Mouse (Mus musculus): ENCODE data around the gene Jmjd8.

The Jmjd8 gene

GRCm38 (mm10) chr17:25879750-25880149, 51.1 kb downstream of the Jmjd8 start:
- DNase-seq (ENCODE audit: low read depth) = no peak

DNA sequence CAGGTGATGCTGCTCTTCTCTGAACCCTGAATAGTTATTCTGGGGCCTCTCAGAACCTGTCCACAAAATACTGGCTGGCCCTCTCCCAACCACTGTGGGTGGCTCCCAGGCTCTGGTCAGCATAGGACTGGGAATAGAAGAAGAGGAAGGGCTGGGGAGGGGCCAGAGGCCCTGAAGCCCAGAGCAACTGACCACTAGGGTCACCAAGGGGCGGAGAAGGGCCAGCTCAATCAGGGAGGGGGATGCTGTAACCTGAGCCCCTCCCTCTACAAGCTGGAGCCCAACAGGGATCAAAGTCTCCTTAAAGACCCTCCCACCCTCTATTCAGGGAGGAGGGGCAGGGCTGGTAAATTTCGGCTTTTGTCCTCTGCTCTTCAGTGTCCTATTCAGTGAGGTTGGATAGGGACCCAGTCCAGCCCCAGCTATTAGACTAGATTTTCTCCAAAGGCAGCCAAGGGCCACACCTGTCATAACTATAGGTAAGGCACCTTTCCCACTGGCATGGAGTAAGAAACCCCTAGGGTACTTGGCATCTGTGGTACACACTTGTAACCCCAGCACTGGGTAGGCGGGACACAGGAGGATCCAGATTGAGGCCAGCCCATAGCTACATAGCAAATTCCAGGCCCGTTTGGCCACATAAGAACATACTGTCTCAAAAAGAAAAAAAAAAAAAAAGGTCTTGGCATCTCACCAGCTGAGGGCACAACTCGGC, 51.7 kb downstream of the Jmjd8 start, which contains the start of gene Wfikkn1:
TSS of gene Wfikkn1 (minus strand) at position 663 of the 715 bp plus-strand sequence.
- no peak for DNase-seq (ENCODE audit: low read depth)

GRCm38 (mm10) chr17:25880913-25881641, 52.4 kb downstream of the Jmjd8 start:
- no peak for DNase-seq (ENCODE audit: low read depth)

Data from induced T-regulatory cell, adult 2 months (primary cell).